Mouse (Mus musculus): Measurements from ENCODE around the gene Cox4i2. TPM values are rescaled to one million over a fixed set of nuclear protein-coding genes. Genes with fewer than 3 reads are reported as not detected.

The Cox4i2 gene
- polyA plus RNA-seq, 1 experiment from 2014 or later: 10.1 TPM

DNA sequence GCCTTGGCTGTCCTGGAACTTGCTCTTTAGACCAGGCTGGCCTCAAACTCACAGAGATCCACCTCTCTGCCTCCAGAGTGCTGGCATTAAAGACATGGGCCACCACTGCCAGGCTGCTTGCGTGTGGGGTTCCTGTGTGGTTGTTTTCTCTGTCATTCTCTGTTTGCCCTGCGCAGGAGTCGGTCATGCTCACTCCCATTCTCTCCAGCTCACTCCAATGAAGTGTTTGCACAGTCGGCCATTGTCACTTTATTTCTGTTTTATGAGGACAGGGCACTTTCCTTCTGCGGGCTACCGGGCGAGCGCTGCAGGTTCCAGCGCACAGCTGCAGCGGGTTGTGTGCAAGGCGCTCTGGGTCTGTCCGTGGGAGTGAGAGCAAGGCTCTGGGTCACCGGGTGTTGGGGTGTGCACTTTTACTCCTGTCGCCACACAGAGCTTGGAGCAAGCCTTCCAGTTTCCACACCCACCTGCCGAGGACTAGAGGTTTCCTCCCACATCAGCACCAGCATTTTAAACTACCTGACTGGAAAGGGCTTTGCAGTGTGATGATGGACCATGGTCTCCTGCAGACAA, 28.7 kb upstream of the Cox4i2 start:
- no peaks in the 10 kb centered on the region for H3K9me3 ChIP-seq
- H3K27ac ChIP-seq (replicated peaks): peak overlapping the region; percentile 36
- no peak for DNase-seq (ENCODE audit: low spot score)
- H3K4me1 ChIP-seq: peaks cover 69% of the 10 kb centered on the region
- H3K27me3 ChIP-seq (replicated peaks; ENCODE audit: low read depth, poor library complexity, severe bottlenecking): peaks cover 21% of the 10 kb centered on the region
- 73% methylated on average over 15 of the region's 15 CpGs for WGBS
- H3K4me3 ChIP-seq: no peak overlapping the region
- H3K36me3 ChIP-seq (replicated peaks): no peaks in the 10 kb centered on the region

GRCm38 (mm10) chr2:152726213-152726612, 27.8 kb upstream of the Cox4i2 start:
- peaks cover 78% of the 10 kb centered on the region for H3K4me1 ChIP-seq

DNA sequence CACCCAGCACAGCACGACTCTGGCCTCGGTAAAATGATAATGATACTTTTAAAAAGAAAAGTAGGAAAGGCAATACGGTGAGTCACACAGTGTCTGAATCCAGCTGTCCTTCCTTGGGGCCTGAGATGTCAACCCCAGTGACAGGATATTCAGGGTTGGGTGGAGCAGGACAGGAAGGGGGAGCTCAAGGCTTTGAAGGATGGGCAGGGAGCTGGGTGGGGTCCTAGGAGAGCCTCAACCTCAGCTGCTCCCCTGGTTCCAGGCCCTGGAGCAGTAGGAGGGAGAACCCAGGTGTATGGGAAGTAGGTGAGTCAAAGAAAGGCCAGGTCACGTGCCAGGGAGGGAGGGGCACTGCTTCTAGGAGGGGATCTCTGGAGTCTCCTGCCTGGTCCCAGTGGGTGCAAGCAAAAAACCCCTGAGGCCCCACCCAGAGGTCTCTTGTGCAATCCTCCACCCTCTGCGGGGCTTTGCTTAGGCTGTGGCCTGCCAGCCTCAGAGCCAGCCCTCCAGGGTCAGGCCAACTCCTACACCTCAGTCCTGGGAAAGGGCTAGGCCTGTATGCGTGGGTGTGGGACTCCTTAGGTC, 27.1 kb upstream of the Cox4i2 start:
- WGBS: 75% methylated on average over 6 of the region's 6 CpGs
- peaks cover 21% of the 10 kb centered on the region for H3K27me3 ChIP-seq (replicated peaks; ENCODE audit: low read depth, poor library complexity, severe bottlenecking)

More at GRCm38 (mm10) chr2:152726213-152726612, 27.8 kb upstream of the Cox4i2 start:
- DNase-seq (ENCODE audit: low spot score): no peak
- Histone ChIP-seq H3K9me3 (no peaks in the 10 kb centered on the region), H3K27me3 (replicated peaks; ENCODE audit: low read depth, poor library complexity, severe bottlenecking) (peaks cover 21% of the 10 kb centered on the region), H3K27ac (replicated peaks) (peak overlapping the region; percentile 36; the same call in 1 of the 2 replicates), H3K36me3 (replicated peaks) (no peaks in the 10 kb centered on the region), H3K4me3 (no peak overlapping the region)
- 71% methylated on average over 6 of the region's 6 CpGs for WGBS

GRCm38 (mm10) chr2:152727795-152728510, 26.0 kb upstream of the Cox4i2 start:
- Histone ChIP-seq H3K27me3 (replicated peaks; ENCODE audit: low read depth, poor library complexity, severe bottlenecking) (peaks cover 18% of the 10 kb centered on the region), H3K9me3 (no peaks in the 10 kb centered on the region), H3K36me3 (replicated peaks) (no peaks in the 10 kb centered on the region), H3K4me3 (no peak overlapping the region), H3K4me1 (peaks cover 92% of the 10 kb centered on the region), H3K27ac (replicated peaks) (peak overlapping the region; percentile 86)
- 79% methylated on average over 14 of the region's 14 CpGs for WGBS
- no peak for DNase-seq (ENCODE audit: low spot score)

More for the DNA sequence above, 27.1 kb upstream of the Cox4i2 start:
- Histone ChIP-seq H3K27ac (replicated peaks) (peak overlapping the region; percentile 86), H3K4me3 (no peak overlapping the region), H3K4me1 (peaks cover 82% of the 10 kb centered on the region), H3K9me3 (no peaks in the 10 kb centered on the region), H3K36me3 (replicated peaks) (no peaks in the 10 kb centered on the region)
- no peak for DNase-seq (ENCODE audit: low spot score)

- WGBS: 71% methylated on average over 7 of the region's 7 CpGs
- Histone ChIP-seq H3K4me1 (peaks cover 97% of the 10 kb centered on the region), H3K9me3 (no peaks in the 10 kb centered on the region), H3K27ac (replicated peaks) (peak overlapping the region; percentile 86), H3K27me3 (replicated peaks; ENCODE audit: low read depth, poor library complexity, severe bottlenecking) (0 out of 2 replicates have a peak, but pooled peaks cover 12% of the 10 kb centered on the region), H3K36me3 (replicated peaks) (no peaks in the 10 kb centered on the region), H3K4me3 (no peak overlapping the region)
- DNase-seq (ENCODE audit: low spot score): no peak
Observed at GRCm38 (mm10) chr2:152728594-152728993, 25.4 kb upstream of the Cox4i2 start.

- H3K36me3 ChIP-seq (replicated peaks): no peaks in the 10 kb centered on the region
- no peak for DNase-seq (ENCODE audit: low spot score)
- WGBS: 27% methylated on average over 8 of the region's 8 CpGs
- peak overlapping the region; percentile 34 for H3K4me3 ChIP-seq
- H3K4me1 ChIP-seq: peaks cover 97% of the 10 kb centered on the region
- H3K27me3 ChIP-seq (replicated peaks; ENCODE audit: low read depth, poor library complexity, severe bottlenecking): 0 out of 2 replicates have a peak, but pooled peaks cover 12% of the 10 kb centered on the region
- H3K9me3 ChIP-seq: no peaks in the 10 kb centered on the region
- H3K27ac ChIP-seq (replicated peaks): peak overlapping the region; percentile 86
Observed at GRCm38 (mm10) chr2:152729013-152729635, 24.8 kb upstream of the Cox4i2 start.

DNA sequence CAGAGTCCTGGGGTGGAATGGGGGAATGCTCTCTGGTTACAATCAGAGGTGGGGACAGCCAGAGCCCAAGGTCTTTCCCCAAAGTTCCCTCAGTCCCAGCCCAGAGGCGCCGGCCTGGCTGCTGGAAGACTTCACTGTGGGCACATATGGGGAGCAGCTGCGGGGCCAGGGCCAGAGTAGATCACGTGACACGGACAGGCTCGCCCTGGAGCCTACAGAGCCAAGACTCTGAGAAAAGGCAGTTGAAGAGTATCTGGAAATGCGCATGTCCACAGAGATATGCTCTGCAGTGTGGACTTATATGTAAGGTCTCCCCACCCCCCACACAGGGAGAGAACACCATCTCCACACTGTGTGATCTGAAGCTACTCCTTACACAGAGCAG, 24.3 kb upstream of the Cox4i2 start:
- Histone ChIP-seq H3K4me3 (peak overlapping the region; percentile 34), H3K27me3 (replicated peaks; ENCODE audit: low read depth, poor library complexity, severe bottlenecking) (0 out of 2 replicates have a peak, but pooled peaks cover 9% of the 10 kb centered on the region), H3K4me1 (peaks cover 97% of the 10 kb centered on the region), H3K27ac (replicated peaks) (peak overlapping the region; percentile 86), H3K36me3 (replicated peaks) (no peaks in the 10 kb centered on the region), H3K9me3 (no peaks in the 10 kb centered on the region)
- peak; percentile 93 for DNase-seq (ENCODE audit: low spot score)
- WGBS: 21% methylated on average over 7 of the region's 7 CpGs

DNA sequence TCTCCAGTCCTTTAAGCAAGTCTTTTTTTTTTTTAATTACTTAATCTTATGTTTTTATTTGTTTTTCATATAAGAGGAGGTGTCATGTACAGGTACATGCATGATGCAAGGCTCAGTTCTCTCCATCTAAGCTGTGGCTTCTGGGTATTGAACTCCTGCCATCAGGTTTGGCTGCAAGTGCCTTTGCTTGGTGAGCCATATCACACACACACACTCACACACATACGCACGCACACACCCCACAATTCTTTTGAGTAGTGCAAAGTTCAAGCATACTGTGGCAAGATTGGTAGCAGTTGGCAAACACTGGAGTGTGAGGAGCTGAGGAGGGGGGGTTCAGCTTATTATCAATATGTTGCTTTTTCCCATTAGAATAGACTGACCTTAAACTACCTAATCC, 20.8 kb upstream of the Cox4i2 start:
- WGBS: 93% methylated on average over 2 of the region's 2 CpGs

DNA sequence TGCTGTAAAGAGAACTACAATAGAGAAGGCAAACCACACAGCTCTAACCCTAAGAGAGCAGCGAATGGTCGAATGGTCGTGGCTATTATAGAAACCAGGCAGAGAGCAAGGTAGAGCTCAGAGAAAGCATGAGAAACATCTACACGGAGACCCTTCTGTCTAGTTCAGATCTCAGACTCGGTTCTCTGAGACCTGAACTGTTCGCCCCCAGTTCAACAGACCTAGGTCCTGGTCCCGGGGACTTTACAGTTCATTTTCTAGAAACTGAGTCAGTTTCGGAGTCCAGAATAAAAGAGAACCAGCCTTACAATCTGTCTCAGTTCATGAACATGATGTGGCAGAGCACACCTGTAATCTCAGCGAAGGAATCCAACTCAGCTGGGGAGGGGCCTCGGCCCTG, 19.5 kb upstream of the Cox4i2 start:
- no peak for DNase-seq (ENCODE audit: low spot score)
- Histone ChIP-seq H3K36me3 (replicated peaks) (peaks cover 11% of the 10 kb centered on the region), H3K4me3 (peak overlapping the region; percentile 86), H3K9me3 (no peaks in the 10 kb centered on the region), H3K4me1 (peaks cover 93% of the 10 kb centered on the region), H3K27ac (replicated peaks) (peak overlapping the region; percentile 96), H3K27me3 (replicated peaks; ENCODE audit: low read depth, poor library complexity, severe bottlenecking) (no peaks in the 10 kb centered on the region)
- 14% methylated on average over 10 of the region's 10 CpGs for WGBS

More for the DNA sequence above, 20.8 kb upstream of the Cox4i2 start:
- Histone ChIP-seq H3K27me3 (replicated peaks; ENCODE audit: low read depth, poor library complexity, severe bottlenecking) (no peaks in the 10 kb centered on the region), H3K4me1 (peaks cover 93% of the 10 kb centered on the region), H3K4me3 (no peak overlapping the region), H3K36me3 (replicated peaks) (peaks cover 10% of the 10 kb centered on the region), H3K27ac (replicated peaks) (peak overlapping the region; percentile 96), H3K9me3 (no peaks in the 10 kb centered on the region)
- no peak for DNase-seq (ENCODE audit: low spot score)

DNA sequence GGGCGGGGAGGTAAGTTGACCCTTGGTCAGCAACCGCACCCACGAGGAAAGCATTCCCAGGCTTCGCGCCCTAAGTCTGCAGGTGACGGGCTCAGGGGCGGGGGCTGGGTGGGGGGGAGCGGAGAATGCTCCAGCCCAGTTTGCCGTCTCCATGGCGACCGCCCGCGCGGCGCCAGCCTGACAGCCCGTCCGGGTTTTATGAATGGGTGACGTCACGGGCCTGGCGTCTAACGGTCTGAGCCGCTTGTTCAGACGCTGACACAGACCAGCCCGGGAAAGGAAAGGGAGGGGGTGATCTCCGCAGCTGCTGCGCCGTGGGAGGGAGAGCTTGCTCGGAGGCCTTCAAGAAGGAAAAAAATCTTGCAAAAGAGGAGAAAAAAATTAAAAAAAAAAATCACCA, 19.0 kb upstream of the Cox4i2 start:
- Histone ChIP-seq H3K4me3 (peak overlapping the region; percentile 86), H3K36me3 (replicated peaks) (peaks cover 11% of the 10 kb centered on the region), H3K9me3 (no peaks in the 10 kb centered on the region), H3K4me1 (peaks cover 93% of the 10 kb centered on the region), H3K27me3 (replicated peaks; ENCODE audit: low read depth, poor library complexity, severe bottlenecking) (no peaks in the 10 kb centered on the region), H3K27ac (replicated peaks) (peak overlapping the region; percentile 96)
- WGBS: under 1% methylated on average over 28 of the region's 28 CpGs
- peak; percentile 99 for DNase-seq (ENCODE audit: low spot score)

DNA sequence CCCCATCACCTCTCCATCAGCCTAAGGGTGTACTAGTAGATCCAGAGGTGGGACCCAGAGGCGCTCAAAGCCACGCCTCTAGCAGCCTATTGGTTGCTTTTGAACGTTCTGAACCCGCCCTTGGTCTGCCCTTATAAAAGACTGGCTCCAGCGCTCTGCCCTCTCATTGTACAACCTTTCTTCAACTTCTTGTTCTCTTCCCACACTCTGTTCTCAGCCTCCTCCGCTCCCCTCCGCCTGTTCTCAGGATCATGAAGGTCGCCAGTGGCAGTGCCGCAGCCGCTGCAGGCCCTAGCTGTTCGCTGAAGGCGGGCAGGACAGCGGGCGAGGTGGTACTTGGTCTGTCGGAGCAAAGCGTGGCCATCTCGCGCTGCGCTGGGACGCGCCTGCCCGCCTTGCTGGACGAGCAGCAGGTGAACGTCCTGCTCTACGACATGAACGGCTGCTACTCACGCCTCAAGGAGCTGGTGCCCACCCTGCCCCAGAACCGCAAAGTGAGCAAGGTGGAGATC, 17.8 kb upstream of the Cox4i2 start, which contains the start of gene Id1:
Id1 (plus strand) TSS at position 162 of the 512 bp plus-strand sequence.
- WGBS: under 1% methylated on average over 28 of the region's 28 CpGs
- Histone ChIP-seq H3K9me3 (no peaks in the 10 kb centered on the region), H3K36me3 (replicated peaks) (peaks cover 11% of the 10 kb centered on the region), H3K27ac (replicated peaks) (peak within 1 kb of the TSS; percentile 96), H3K27me3 (replicated peaks; ENCODE audit: low read depth, poor library complexity, severe bottlenecking) (no peaks in the 10 kb centered on the region), H3K4me1 (peaks cover 93% of the 10 kb centered on the region), H3K4me3 (peak within 1 kb of the TSS; percentile 86)
- peak; percentile 93 for DNase-seq (ENCODE audit: low spot score)

- Histone ChIP-seq H3K4me1 (peaks cover 95% of the 10 kb centered on the region), H3K27me3 (replicated peaks; ENCODE audit: low read depth, poor library complexity, severe bottlenecking) (no peaks in the 10 kb centered on the region), H3K27ac (replicated peaks) (peak overlapping the region; percentile 96), H3K36me3 (replicated peaks) (peaks cover 11% of the 10 kb centered on the region), H3K4me3 (peak overlapping the region; percentile 86), H3K9me3 (no peaks in the 10 kb centered on the region)
- under 1% methylated on average over 22 of the region's 22 CpGs for WGBS
- peak; percentile 55 for DNase-seq (ENCODE audit: low spot score)
Observed at GRCm38 (mm10) chr2:152736748-152737147, 17.2 kb upstream of the Cox4i2 start.
